Mouse (Mus musculus): ENCODE measurements around the gene Pkn1. TPM values are rescaled to one million over a fixed set of nuclear protein-coding genes. Genes with fewer than 3 reads are reported as not detected.

Gene Pkn1
- total and polyA plus RNA-seq, 3 experiments, result 33.5 to 73.2 (median 41.2) TPM

DNA sequence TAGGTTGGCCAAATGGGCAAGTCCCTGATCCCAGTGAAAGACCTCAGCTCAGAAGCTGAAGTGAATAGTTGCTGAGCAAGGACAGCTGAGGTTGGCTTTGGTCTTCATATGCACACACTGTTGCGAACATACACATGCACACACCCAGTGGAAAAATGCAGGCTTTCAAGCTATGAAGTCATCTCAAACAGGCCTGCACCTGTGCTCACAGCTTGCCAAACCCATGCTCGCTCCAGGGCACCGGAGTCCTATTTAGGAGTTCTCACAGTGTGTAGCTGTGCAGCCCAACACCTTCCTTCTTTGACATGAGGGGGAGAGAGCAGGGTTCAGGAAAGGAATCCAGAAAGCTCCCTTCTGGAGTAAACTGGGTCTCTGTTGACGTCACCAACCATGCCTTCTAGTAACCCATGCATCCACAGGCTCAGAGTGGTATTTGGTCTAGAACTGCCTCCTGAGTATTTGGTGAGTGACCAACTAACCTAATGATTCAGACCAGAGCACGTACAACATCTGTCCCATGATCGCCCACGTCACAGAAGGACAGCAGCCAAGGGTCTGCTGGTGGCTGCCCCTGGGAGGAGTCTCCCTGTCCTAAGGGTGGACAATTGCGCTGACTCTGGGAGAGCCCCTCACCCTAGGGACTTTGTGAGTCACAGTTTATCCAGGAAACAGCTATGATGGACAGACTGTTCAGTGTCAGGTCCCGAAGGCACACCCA lies 79.3 kb downstream of the Pkn1 start:
- no peaks in the 10 kb centered on the region for H3K27me3 ChIP-seq (ENCODE audit: control insufficient read depth in 1 of 2, insufficient read depth in 2 of 2, low read length in 2 of 2)
- TF ChIP-seq GABPA (IDR thresholded peaks at IDR 0.05; ENCODE audit: low read depth, low read length) (no peak), ELF1 (IDR thresholded peaks at IDR 0.05; ENCODE audit: low read depth, low read length) (no peak), CHD1 (IDR thresholded peaks at IDR 0.05; ENCODE audit: low read depth, low read length) (no peak), SMC3 (IDR thresholded peaks at IDR 0.05; ENCODE audit: low read depth, low read length) (no peak), TBP (IDR thresholded peaks at IDR 0.05; ENCODE audit: low read depth, low read length) (no peak), RAD21 (IDR thresholded peaks at IDR 0.05; ENCODE audit: low read depth, low read length) (no peak), UBTF (IDR thresholded peaks at IDR 0.05; ENCODE audit: borderline replicate concordance, insufficient read depth, low read depth, low read length) (no peak), KAT2A (conservative IDR thresholded peaks at IDR 0.05; ENCODE audit: low read depth, low read length) (no peak), CHD2 (IDR thresholded peaks at IDR 0.05; ENCODE audit: low read length) (no peak), E2F4 (IDR thresholded peaks at IDR 0.05; ENCODE audit: borderline replicate concordance, low read depth, low read length) (no peak), MYC (IDR thresholded peaks at IDR 0.05; ENCODE audit: low read depth, low read length) (no peak), POLR2A (IDR thresholded peaks at IDR 0.05; ENCODE audit: control insufficient read depth in 1 of 2, insufficient read depth in 1 of 2, low read depth in 1 of 2, low read length in 2 of 2, poor library complexity in 1 of 2) (no peak), EP300 (IDR thresholded peaks at IDR 0.05; ENCODE audit: low read depth in 1 of 2, low read length in 2 of 2) (no peak), MEF2A (IDR thresholded peaks at IDR 0.05; ENCODE audit: extremely low read depth, insufficient replicate concordance, low read depth, low read length, poor library complexity, severe bottlenecking) (no peak), CTCF (IDR thresholded peaks at IDR 0.05 in 2 of 3, conservative IDR thresholded peaks at IDR 0.05 in 1 of 3; ENCODE audit: control insufficient read depth in 1 of 3, insufficient read depth in 1 of 3, low read depth in 2 of 3, low read length in 3 of 3, poor library complexity in 1 of 3, severe bottlenecking in 1 of 3) (no peak), POLR2AphosphoS5 (IDR thresholded peaks at IDR 0.05; ENCODE audit: borderline replicate concordance, low read depth, low read length) (no peak), GATA1 (IDR thresholded peaks at IDR 0.05; ENCODE audit: low read depth, low read length) (no peak), MAZ (IDR thresholded peaks at IDR 0.05; ENCODE audit: low read depth, low read length) (no peak), MAFK (IDR thresholded peaks at IDR 0.05; ENCODE audit: borderline replicate concordance, low read depth, low read length) (no peak), JUND (IDR thresholded peaks at IDR 0.05; ENCODE audit: low read depth, low read length) (no peak)
- H3K79me2 ChIP-seq (ENCODE audit: control insufficient read depth, insufficient read depth, low read length, poor library complexity), result no peaks in the 10 kb centered on the region; the same call in 1 of the 2 replicates
- peaks cover 0 to 13% of the 10 kb centered on the region in 2 experiments; a peak in 2 of 4 replicates for H3K36me3 ChIP-seq (ENCODE audit: control insufficient read depth in 1 of 2, insufficient read depth in 2 of 2, low read length in 2 of 2)
- DNase-seq (ENCODE audit: low read depth, low spot score), result no peak
- no peaks in the 10 kb centered on the region for H3K9me3 ChIP-seq (replicated peaks; ENCODE audit: insufficient read depth, low read length)
- H3K27ac ChIP-seq (ENCODE audit: control insufficient read depth, low read depth, low read length), result no peak overlapping the region
- no peak overlapping the region for H3K9ac ChIP-seq (ENCODE audit: control insufficient read depth, low read depth, low read length, poor library complexity, severe bottlenecking)
- H3K4me3 ChIP-seq (ENCODE audit: control insufficient read depth in 1 of 2, insufficient read depth in 1 of 2, low read depth in 2 of 2, low read length in 2 of 2), result no peak overlapping the region
- H3K4me1 ChIP-seq (ENCODE audit: control insufficient read depth in 1 of 2, insufficient read depth in 2 of 2, low read length in 2 of 2), result peaks cover 5 to 19% of the 10 kb centered on the region in 2 experiments

DNA sequence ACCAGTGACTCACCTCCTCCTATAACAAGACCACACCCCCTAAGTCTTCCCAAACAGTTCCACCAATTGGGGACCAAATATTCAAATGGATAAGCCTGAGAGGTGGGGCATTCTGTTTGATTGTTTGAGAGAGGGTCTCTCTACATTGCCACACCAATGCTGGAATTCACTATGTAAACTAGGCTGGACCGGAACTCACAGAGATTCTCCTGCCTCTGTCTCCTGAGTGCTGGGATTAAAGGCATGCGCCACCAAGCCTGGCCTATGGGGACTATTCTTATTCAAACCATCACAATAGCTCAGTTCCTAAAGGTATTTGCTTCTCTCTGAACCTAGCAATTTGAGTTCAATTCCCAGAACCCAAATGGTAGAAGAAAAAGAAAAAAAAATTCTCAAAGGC lies 80.4 kb downstream of the Pkn1 start:
- peaks cover 0 to 13% of the 10 kb centered on the region in 2 experiments; a peak in 2 of 4 replicates for H3K36me3 ChIP-seq (ENCODE audit: control insufficient read depth in 1 of 2, insufficient read depth in 2 of 2, low read length in 2 of 2)
- H3K27ac ChIP-seq (ENCODE audit: control insufficient read depth, low read depth, low read length), result no peak overlapping the region
- no peak overlapping the region for H3K9ac ChIP-seq (ENCODE audit: control insufficient read depth, low read depth, low read length, poor library complexity, severe bottlenecking)
- no peak overlapping the region for H3K4me3 ChIP-seq (ENCODE audit: control insufficient read depth in 1 of 2, insufficient read depth in 1 of 2, low read depth in 2 of 2, low read length in 2 of 2)
- no peaks in the 10 kb centered on the region for H3K9me3 ChIP-seq (replicated peaks; ENCODE audit: insufficient read depth, low read length)
- H3K27me3 ChIP-seq (ENCODE audit: control insufficient read depth in 1 of 2, insufficient read depth in 2 of 2, low read length in 2 of 2), result no peaks in the 10 kb centered on the region
- H3K4me1 ChIP-seq (ENCODE audit: control insufficient read depth in 1 of 2, insufficient read depth in 2 of 2, low read length in 2 of 2), result peaks cover 5 to 16% of the 10 kb centered on the region in 2 experiments
- TF ChIP-seq POLR2A (IDR thresholded peaks at IDR 0.05; ENCODE audit: control insufficient read depth in 1 of 2, insufficient read depth in 1 of 2, low read depth in 1 of 2, low read length in 2 of 2, poor library complexity in 1 of 2) (no peak), MAZ (IDR thresholded peaks at IDR 0.05; ENCODE audit: low read depth, low read length) (no peak), RCOR1 (IDR thresholded peaks at IDR 0.05; ENCODE audit: low read depth, low read length) (no peak), SIN3A (IDR thresholded peaks at IDR 0.05; ENCODE audit: low read length) (no peak), RAD21 (IDR thresholded peaks at IDR 0.05; ENCODE audit: low read depth, low read length) (no peak), CTCF (IDR thresholded peaks at IDR 0.05 in 2 of 3, conservative IDR thresholded peaks at IDR 0.05 in 1 of 3; ENCODE audit: control insufficient read depth in 1 of 3, insufficient read depth in 1 of 3, low read depth in 2 of 3, low read length in 3 of 3, poor library complexity in 1 of 3, severe bottlenecking in 1 of 3) (no peak), POLR2AphosphoS2 (IDR thresholded peaks at IDR 0.05; ENCODE audit: low read length) (no peak), MAX (IDR thresholded peaks at IDR 0.05; ENCODE audit: low read length) (no peak), GABPA (IDR thresholded peaks at IDR 0.05; ENCODE audit: low read depth, low read length) (no peak), CHD2 (IDR thresholded peaks at IDR 0.05; ENCODE audit: low read length) (no peak), BHLHE40 (IDR thresholded peaks at IDR 0.05; ENCODE audit: borderline replicate concordance, low read depth, low read length) (no peak), CHD1 (IDR thresholded peaks at IDR 0.05; ENCODE audit: low read depth, low read length) (no peak), MYC (IDR thresholded peaks at IDR 0.05; ENCODE audit: low read depth, low read length) (no peak), NELFE (IDR thresholded peaks at IDR 0.05; ENCODE audit: low read depth, low read length) (no peak), EP300 (IDR thresholded peaks at IDR 0.05; ENCODE audit: low read depth in 1 of 2, low read length in 2 of 2) (no peak), ZMIZ1 (IDR thresholded peaks at IDR 0.05; ENCODE audit: low read depth, low read length) (no peak)
- no peaks in the 10 kb centered on the region; the same call in 1 of the 2 replicates for H3K79me2 ChIP-seq (ENCODE audit: control insufficient read depth, insufficient read depth, low read length, poor library complexity)
- no peak for DNase-seq (ENCODE audit: low read depth, low spot score)
